Mouse (Mus musculus): ENCODE measurements around the gene Tecpr2.
"Not testable (repeated sequence)": the region's sequence is repeated elsewhere in the genome, so short reads cannot be mapped to it uniquely, and the experiment has no call there.

Gene Tecpr2

DNA sequence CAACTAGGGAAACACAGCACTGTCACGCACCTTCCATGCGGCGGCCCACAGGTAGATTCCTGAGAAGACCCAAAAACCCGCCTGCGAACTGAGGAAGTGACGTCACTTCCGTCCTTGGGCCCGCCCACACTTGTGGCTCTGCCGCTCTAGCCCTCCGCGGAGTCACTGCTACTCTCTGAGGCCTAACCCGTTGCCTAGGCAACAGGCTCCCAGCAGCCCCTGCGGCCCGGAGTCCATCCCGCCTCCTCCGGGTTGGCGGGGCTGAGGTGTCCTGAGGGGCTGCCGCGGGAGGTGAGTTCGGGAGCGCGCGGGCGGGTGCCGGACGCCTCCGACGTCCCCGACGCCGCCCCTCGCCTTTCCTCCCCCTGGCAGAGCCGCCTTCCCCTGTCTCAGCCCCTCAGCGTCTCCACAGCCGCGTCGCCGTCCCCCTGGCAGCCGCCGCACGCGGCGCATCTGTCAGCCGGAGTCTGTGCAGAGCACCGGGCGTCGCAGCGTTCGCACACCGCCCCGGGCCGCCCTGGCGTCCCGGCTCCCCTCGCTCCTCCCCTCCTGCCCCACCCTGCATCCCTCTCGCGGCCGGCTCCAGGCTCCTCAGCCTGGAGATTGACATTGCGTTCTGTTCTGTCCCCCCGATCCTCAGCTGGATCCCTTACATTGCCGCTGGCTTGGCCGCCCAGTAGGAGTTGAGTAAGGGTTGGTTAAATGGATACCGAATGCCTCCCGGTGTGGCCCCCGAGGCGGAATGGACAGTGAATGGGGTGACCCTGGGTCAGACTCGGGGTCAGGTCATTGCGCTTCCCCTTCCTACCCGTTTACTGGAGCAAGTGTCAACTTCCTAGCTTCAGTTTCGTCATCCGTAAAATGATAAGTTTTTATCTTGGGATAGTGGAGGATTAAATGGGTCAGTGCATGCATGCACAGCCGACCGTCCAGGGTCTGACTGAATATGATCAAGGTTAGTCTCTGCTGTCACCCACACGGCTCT lies at the start of gene Tecpr2, which contains the start of gene Cinp:
TSS of gene Tecpr2 (plus strand) at position 229 of the 985 bp plus-strand sequence.
TSS of gene Cinp (minus strand) at position 110 of the 985 bp plus-strand sequence.
- in situ Hi-C loops (cut with MboI; ENCODE audit: unreplicated experiment in 2 of 2) = loop anchor here in 1 of 2 experiments (25.0 kb wide), 1 partner anchor 1073 kb away; the partner anchor contains the start of genes Atp5mpl and Tdrd9

GRCm38 (mm10) chr12:110840348-110841198 lies 48.5 kb upstream of the Tecpr2 start, which contains the start of gene Mok:
Gene Mok, minus strand, starts transcription at chr12:110840939.
- in situ Hi-C loops (cut with MboI; ENCODE audit: unreplicated experiment in 2 of 2) = loop anchor here (5.0 to 10.0 kb wide), 6 partner anchors 144 to 398 kb away; partner anchors contain the start of genes 1700001K19Rik (in 1 of the 2), Dync1h1 (in 1 of the 2) and Ppp2r5c (in 1 of the 2)

DNA sequence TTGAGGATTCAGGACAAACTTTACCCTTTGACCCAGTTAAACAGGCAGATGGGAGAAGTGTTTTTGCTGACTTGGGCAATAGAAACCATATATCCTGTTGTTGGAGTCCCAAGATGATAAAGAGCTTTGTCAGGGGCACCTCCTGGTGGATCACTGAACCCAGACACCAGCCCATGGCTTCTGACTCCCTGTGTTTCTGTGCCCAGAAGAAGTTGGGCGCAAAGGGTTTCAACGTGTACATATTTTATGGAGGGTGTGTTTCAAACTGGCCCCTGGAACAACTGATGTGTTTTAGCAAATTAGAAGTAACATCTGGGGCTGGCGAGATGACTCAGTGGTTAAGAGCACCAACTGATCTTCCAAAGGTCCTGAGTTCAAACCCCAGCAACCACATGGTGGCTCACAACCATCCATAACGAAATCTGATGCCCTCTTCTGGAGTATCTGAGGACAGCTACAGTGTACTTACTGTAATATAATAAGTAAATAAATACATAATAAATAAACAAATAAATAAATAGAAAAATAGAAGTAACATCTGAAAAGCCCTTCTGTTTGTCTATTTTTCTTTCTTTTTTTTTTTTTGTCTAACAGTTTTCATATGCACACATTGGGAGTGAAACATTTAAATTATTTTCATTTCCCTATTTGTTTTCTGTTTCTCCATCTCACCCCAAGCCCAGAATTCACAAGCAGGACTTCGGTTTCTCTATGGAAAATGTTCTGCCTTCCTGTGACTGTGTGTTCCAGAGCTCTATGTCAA lies 47.2 kb upstream of the Tecpr2 start:
- in situ Hi-C loops (cut with MboI; ENCODE audit: unreplicated experiment in 2 of 2) = loop anchor here (5.0 to 10.0 kb wide), 6 partner anchors 143 to 400 kb away; partner anchors contain the start of genes 1700001K19Rik (in 1 of the 2), Dync1h1 (in 1 of the 2) and Ppp2r5c (in 1 of the 2)

DNA sequence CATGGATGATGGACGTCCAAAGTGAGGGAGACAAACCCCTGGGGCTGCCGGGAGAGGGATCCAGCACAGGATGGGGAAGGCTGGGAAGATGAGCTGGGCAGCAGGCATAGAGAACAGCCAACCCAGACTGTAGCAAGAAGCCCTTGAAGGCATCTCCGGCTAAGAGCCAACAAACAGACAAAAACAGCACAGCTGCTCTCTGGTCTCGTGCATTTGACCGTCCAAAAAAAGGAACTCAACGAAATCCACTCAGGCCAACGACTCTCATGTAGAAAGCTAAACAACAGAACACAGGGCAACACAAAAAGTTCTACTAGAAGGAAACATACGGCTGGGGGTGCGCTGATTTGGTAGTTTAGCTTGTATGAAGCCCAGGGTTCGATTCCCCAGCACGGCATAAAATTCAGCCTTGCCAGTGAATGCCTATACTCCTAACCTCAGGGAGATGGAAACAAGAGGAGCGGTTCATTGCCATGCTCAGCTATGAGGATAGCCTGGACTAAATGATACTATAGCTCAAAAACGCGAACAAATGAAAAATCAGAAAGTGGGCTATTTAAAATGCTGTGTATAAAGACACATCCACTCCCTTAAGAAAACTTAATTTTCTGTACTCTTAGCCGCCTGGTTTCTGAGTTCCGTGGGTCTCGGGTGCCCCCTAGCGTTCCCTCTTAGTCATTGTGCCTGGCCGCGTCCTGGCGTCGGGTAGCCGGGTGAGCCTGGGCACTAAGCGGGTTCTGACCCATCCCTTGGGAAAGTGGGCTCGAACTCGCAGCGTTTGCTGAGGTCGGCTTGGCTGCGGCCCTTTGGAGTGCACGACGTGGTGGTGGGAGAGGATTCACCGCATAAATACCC lies 45.6 kb upstream of the Tecpr2 start:
- in situ Hi-C loops (cut with MboI; ENCODE audit: unreplicated experiment in 2 of 2) = loop anchor here (5.0 to 10.0 kb wide), 6 partner anchors 141 to 401 kb away; partner anchors contain the start of genes 1700001K19Rik (in 1 of the 2), Dync1h1 (in 1 of the 2) and Ppp2r5c (in 1 of the 2)

DNA sequence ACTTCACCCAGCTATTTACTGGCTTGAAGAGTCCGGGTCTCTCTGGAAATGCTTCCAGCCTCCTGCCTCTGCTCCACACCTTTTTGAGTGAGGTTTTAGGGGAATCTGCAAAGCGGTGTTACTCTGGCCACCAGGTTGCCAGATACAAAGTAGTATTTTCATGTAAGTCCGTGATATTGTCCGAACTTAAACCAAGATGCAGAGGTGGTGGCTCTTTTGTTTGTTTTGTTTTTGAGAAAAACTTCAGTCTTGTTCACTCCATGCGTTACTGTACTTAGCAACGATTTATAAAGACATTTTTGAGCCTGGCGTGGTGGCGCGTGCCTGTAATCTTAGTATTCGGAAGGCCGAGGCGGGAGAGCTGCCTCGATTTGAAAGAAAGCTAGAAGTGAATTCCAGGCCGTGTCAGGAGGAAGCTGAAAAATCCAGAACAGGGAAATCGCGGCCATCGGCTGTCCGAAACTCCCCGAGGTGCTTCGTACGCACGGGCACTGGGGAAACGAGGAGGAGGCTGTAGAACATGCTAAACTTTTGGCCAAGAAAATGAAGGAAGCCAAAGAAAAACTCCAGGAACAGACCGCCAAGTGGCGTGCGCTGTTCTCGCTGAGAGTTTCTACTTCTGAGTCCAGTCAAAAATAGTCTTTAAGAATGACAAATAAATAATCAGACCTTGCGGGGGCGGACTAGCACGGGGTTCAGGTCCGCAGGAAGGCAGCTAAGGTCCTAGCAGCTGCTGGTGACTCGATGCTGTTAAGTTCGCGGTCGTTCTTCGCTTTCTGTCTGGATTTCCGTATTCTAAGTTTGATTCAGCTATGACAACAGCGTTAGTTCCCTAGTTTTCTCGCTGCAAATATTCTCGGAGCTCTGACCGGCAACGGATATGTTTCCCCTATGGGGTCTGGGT lies 44.6 kb upstream of the Tecpr2 start:
- in situ Hi-C loops (cut with MboI; ENCODE audit: unreplicated experiment in 2 of 2) = loop anchor here (5.0 to 10.0 kb wide), 7 partner anchors 140 to 402 kb away; partner anchors contain the start of genes 1700001K19Rik (in 1 of the 2), Dync1h1 (in 1 of the 2) and Ppp2r5c (in 1 of the 2)

GRCm38 (mm10) chr12:110845131-110845880 lies 43.8 kb upstream of the Tecpr2 start:
- in situ Hi-C loops (cut with MboI; ENCODE audit: unreplicated experiment in 2 of 2) = loop anchor here (5.0 to 10.0 kb wide), 4 partner anchors 139 to 401 kb away; partner anchors contain the start of genes 1700001K19Rik (in 1 of the 2) and Ppp2r5c (in 1 of the 2)

- in situ Hi-C loops (cut with MboI; ENCODE audit: unreplicated experiment in 2 of 2) = loop anchor here (5.0 to 10.0 kb wide), 4 partner anchors 139 to 401 kb away; partner anchors contain the start of genes 1700001K19Rik (in 1 of the 2) and Ppp2r5c (in 1 of the 2)
Measured at GRCm38 (mm10) chr12:110846191-110846765, 42.8 kb upstream of the Tecpr2 start.

GRCm38 (mm10) chr12:110850010-110850928 lies 38.8 kb upstream of the Tecpr2 start, which contains the start of gene Zfp839:
Gene Zfp839, plus strand, starts transcription at chr12:110850253.
- in situ Hi-C loops (cut with MboI; ENCODE audit: unreplicated experiment in 2 of 2) = no loop called here

DNA sequence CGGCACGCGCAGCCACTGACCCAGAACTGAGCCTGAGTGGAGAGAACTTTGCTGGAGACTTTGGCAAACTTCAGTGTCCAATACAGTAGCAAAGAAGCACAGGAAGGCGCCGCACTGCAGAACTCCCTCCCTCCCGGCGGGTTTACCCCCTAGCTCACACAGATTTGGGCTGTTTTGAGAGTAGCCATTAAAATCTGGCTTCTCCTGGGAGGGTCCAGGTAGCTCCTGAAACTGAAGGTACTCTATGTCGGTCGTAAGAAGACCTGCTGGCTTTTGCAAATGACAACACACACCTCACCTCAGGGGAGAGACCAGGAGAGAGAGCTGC lies 38.2 kb upstream of the Tecpr2 start:
- in situ Hi-C loops (cut with MboI; ENCODE audit: unreplicated experiment in 2 of 2) = no loop called here

GRCm38 (mm10) chr12:110851414-110851813 lies 37.6 kb upstream of the Tecpr2 start:
- in situ Hi-C loops (cut with MboI; ENCODE audit: unreplicated experiment in 2 of 2) = no loop called here

DNA sequence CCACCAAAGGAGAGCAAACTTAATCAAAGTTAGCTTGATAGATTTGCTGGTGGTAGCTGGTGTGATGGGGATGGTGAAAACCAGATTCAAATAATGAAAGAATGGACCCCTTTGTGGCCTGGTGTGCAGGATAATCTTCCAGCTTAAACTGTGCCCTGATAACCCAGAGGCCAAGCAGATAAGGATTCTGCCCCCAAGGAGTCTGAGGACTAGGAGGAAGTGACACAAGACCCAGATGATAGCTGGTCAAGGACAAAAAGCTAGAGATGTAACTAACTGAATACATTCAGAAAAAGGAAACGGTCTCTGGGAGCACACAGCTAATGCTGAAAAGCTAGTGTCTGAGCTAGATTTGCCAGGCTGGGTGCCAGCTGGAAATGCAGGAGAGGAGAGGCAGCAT lies 37.1 kb upstream of the Tecpr2 start:
- in situ Hi-C loops (cut with MboI; ENCODE audit: unreplicated experiment in 2 of 2) = no loop called here

- in situ Hi-C loops (cut with MboI; ENCODE audit: unreplicated experiment in 2 of 2) = no loop called here
Measured at GRCm38 (mm10) chr12:110854786-110855737, 34.0 kb upstream of the Tecpr2 start.

DNA sequence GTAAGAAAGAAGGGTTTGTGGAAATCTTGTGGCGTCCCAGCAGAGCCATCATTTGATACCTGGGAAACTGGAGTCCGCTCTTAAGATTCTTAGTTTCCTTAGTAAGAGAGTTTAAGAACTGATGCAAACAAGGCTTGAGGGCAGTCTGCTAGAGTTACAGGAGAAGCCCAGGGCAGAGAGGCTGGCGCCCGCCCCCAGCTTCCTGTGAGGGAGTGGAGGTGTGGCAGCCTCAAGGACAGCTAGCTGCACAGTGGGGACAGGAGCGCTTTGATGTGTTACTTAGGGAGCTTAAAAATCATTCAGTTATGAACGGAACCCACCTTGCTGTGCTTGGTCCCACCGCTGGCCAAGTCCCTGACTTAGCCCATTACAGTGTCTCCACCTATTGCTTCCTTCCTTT lies 31.9 kb upstream of the Tecpr2 start:
- in situ Hi-C loops (cut with MboI; ENCODE audit: unreplicated experiment in 2 of 2) = no loop called here

GRCm38 (mm10) chr12:110858681-110859080 lies 30.4 kb upstream of the Tecpr2 start:
- in situ Hi-C loops (cut with MboI; ENCODE audit: unreplicated experiment in 2 of 2) = not testable (repeated sequence)

Measured in v-Abl transformed pro-B cells (cell line).